Mouse (Mus musculus) forebrain, embryonic 16.5 days (tissue): ENCODE results near the gene Hjurp. TPM values are rescaled to one million over a fixed set of nuclear protein-coding genes. Genes with fewer than 3 reads are reported as not detected.

Experiments used
- ATAC-seq: fragments of 200-750 bp; cut with Nextera tagmentation; 2 replicates; pipeline ENCODE4 v1.8.0; 2017; ENCODE audit warnings: mild to moderate bottlenecking, moderate library complexity
- H3K27ac ChIP-seq: fragments of 300-500 bp; sonication (generic); 2 replicates; pipeline ENCODE4 v1.5.1; 2014; ENCODE audit warnings: low read length, control low read depth
- H3K27me3 ChIP-seq: fragments of 300-500 bp; sonication (generic); replicated peaks from 2 replicates; pipeline ENCODE4 v1.6.1; 2014; ENCODE audit warnings: low read length; ENCODE audit not compliant: control insufficient read depth, insufficient read depth
- H3K36me3 ChIP-seq: fragments of 300-500 bp; sonication (generic); 2 replicates; pipeline ENCODE4 v1.6.1; 2014; ENCODE audit not compliant: control insufficient read depth, insufficient read depth
- H3K4me1 ChIP-seq: fragments of 300-500 bp; sonication (generic); replicated peaks from 2 replicates; pipeline ENCODE4 v1.6.1; 2014; ENCODE audit warnings: low read length; ENCODE audit not compliant: control insufficient read depth, insufficient read depth
- H3K4me2 ChIP-seq: fragments of 300-500 bp; sonication (generic); 2 replicates; pipeline ENCODE4 v1.6.1; 2014; ENCODE audit warnings: mild to moderate bottlenecking, low read length, control low read depth
- H3K4me3 ChIP-seq: fragments of 300-500 bp; sonication (generic); replicated peaks from 2 replicates; pipeline ENCODE4 v1.5.1; 2014; ENCODE audit warnings: mild to moderate bottlenecking, low read length, control low read depth
- H3K9ac ChIP-seq: fragments of 300-500 bp; sonication (generic); replicated peaks from 2 replicates; pipeline ENCODE4 v1.6.1; 2014; ENCODE audit warnings: low read depth, low read length, control low read depth
- H3K9me3 ChIP-seq: fragments of 300-500 bp; sonication (generic); 2 replicates; pipeline ENCODE4 v1.6.1; 2016; ENCODE audit warnings: low read length; ENCODE audit not compliant: control insufficient read depth
- WGBS: fragments of 180-500 bp; shearing (Covaris S2); extraction: QIAGEN DNeasy Blood & Tissue Kit; methylation state at CpG from one replicate; pipeline ENCODE4 v1.1.7; 2014; 5-methylcytosine and 5-hydroxymethylcytosine counted together
- polyA plus RNA-seq: library from polyadenylated mRNA; unstranded; fragments of >200 nt; fragmentation: Nextera tagmentation; extraction: Ambion mirVana; gene quantifications from 2 replicates; pipeline ENCODE4 v1.2.1, GENCODE M21; 2015

Hjurp gene
- polyA plus RNA-seq, 1 experiment from 2014 or later = 121 TPM

DNA sequence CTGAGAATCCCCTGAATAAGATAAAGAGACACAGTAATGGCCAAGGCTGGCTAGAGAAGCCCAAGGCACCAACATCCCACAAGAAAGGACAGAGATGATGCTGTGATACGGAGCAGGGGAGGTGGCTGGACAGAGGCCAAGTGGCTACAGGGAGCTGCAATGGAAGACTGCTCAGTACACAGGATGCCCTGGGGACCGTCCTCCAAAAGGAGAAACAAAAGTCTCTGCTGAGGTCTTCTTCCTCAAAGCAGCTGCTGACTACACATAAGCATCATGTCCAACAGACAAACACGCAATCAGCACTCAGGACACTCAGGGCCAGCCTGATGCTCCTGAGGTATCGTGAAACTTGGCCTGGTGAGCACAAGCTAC lies 12.6 kb downstream of the Hjurp start:
- Histone ChIP-seq H3K4me3 (no peak overlapping the region), H3K27me3 (no peaks in the 10 kb centered on the region), H3K9me3 (no peaks in the 10 kb centered on the region), H3K4me2 (no peak overlapping the region), H3K4me1 (no peaks in the 10 kb centered on the region), H3K27ac (no peak overlapping the region), H3K9ac (no peak overlapping the region), H3K36me3 (peaks cover 95% of the 10 kb centered on the region)
- ATAC-seq = no peak
- 80% methylated on average over 4 of the region's 4 CpGs for WGBS

DNA sequence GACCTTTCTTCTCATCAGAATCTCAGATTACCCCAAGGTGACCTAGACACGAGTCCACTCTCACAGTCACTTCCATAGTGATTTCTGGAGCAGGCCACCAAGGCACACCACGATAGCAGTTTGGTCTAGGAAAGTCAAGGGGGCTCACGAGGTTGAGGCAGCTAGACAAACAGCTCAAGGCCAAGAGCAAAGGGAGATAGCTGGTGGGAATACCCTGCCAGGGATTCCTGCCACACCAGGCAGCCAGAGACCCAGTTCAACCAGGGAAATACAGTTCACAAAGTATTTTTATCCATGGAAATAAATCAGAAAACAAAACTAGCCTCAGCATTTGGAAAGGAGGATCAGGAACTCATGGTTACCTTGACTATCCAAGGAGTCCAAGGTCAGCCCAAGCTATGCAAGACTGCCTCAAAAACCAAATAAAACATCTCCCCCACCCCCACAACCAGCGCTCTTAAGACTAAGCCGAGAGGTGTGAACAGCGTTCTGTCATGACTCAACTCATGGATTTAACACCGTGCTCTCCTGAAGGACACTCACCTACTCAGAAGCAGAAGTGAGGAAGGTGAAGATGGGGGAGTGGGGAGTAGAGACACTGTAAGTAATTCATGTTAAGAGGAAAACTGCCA lies 13.1 kb downstream of the Hjurp start:
- Histone ChIP-seq H3K4me2 (no peak overlapping the region), H3K27me3 (no peaks in the 10 kb centered on the region), H3K27ac (no peak overlapping the region), H3K36me3 (peaks cover 90% of the 10 kb centered on the region), H3K9ac (no peak overlapping the region), H3K4me1 (no peaks in the 10 kb centered on the region), H3K9me3 (no peaks in the 10 kb centered on the region), H3K4me3 (no peak overlapping the region)
- WGBS = 90% methylated on average over 7 of the region's 7 CpGs
- no peak for ATAC-seq

DNA sequence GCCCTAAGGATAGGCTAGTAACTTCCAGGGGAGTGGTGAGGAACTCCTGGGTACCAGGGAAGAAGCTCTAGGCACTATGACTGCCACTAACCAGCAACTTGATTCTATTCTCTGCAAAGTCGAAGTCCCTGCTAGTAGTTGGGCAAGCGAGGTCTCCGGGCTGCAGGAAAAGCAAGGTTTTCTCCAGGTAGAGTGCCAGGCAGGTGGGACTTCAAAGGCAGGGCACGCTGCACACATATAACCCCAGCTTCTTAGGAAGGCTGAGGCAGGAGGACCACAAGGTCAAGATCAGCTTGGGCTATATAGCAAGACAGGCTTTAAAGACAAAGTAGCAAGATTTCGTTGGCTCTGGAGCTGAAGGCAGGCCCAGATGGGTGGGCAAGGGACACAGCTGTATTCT lies 13.7 kb downstream of the Hjurp start:
- no peak overlapping the region for H3K4me2 ChIP-seq
- H3K36me3 ChIP-seq = peaks cover 84% of the 10 kb centered on the region
- H3K27ac ChIP-seq = no peak overlapping the region
- H3K27me3 ChIP-seq = no peaks in the 10 kb centered on the region
- no peak overlapping the region for H3K9ac ChIP-seq
- no peak overlapping the region for H3K4me3 ChIP-seq
- no peak for ATAC-seq
- H3K4me1 ChIP-seq = no peaks in the 10 kb centered on the region
- no peaks in the 10 kb centered on the region for H3K9me3 ChIP-seq
- 90% methylated on average over 5 of the region's 5 CpGs for WGBS

DNA sequence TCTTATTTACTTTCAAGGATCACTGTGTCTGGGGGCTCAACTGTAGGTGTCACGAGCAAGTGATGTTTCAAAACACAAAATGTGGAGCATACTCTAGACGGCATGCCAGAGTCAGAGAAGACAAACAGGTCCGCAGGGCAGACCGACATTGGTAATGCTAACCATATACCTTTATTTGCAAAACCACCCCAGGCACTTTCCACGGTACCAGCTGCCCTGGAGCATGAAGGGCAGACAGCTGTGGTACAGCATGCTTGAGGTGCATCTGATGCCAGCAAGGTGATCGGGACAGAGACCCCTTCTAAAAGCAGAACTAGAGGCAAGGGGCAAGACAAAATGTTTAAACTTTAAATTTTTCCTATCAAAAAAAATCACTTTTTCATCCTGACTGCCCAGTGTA lies 14.5 kb downstream of the Hjurp start:
- ATAC-seq = no peak
- H3K27me3 ChIP-seq = no peaks in the 10 kb centered on the region
- peaks cover 76% of the 10 kb centered on the region for H3K36me3 ChIP-seq
- no peak overlapping the region for H3K9ac ChIP-seq
- H3K4me1 ChIP-seq = no peaks in the 10 kb centered on the region
- H3K4me3 ChIP-seq = no peak overlapping the region
- no peak overlapping the region for H3K27ac ChIP-seq
- H3K9me3 ChIP-seq = no peaks in the 10 kb centered on the region
- 78% methylated on average over 6 of the region's 6 CpGs for WGBS
- H3K4me2 ChIP-seq = no peak overlapping the region

DNA sequence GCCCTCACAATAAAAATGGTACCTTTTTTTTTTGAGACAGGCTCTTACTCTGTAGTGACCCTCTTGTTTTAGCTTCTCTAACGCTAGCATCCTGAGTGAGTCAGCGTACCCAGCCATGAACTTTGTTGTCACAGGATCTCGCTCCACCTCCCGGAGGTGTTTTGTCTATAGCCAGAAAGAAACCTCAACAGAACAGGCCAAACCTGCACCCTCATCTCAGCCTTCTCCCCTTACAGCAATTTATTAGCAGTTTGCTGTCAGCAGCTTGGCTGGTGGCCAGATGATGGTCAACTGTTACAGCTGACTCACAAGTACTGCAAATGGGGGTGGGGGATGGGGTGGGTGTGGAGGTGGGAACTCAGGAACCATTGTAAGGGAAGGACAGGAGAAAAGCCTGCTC lies 15.2 kb downstream of the Hjurp start:
- Histone ChIP-seq H3K36me3 (peaks cover 69% of the 10 kb centered on the region), H3K9ac (no peak overlapping the region), H3K27me3 (no peaks in the 10 kb centered on the region), H3K27ac (no peak overlapping the region), H3K9me3 (no peaks in the 10 kb centered on the region), H3K4me3 (no peak overlapping the region), H3K4me1 (no peaks in the 10 kb centered on the region), H3K4me2 (no peak overlapping the region)
- WGBS = 82% methylated on average over 4 of the region's 4 CpGs
- no peak for ATAC-seq

DNA sequence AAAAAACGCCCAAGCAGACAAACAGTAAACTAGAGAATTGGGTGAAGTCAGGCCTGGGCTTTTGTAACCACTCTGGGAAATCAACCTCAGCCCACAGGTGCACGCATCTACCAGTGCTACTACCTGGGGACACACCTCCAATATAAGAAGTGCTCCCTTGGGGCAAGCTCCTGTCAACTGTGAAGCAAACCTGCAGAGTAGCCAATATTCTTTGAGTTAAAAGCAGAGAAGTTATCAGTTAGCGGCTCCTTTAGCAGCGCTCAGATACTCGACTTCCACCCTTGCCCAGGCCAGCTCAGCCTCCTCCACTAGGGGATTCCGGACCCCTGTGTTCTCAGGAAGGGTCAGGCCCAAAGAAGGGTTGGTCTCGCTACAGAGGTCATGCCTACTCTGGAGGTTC lies 15.7 kb downstream of the Hjurp start:
- peaks cover 63% of the 10 kb centered on the region for H3K36me3 ChIP-seq
- no peaks in the 10 kb centered on the region for H3K27me3 ChIP-seq
- no peak overlapping the region for H3K27ac ChIP-seq
- no peak overlapping the region for H3K4me2 ChIP-seq
- no peak for ATAC-seq
- H3K9me3 ChIP-seq = 0 out of 2 replicates have a peak, but pooled peaks cover 3% of the 10 kb centered on the region
- no peak overlapping the region for H3K9ac ChIP-seq
- H3K4me1 ChIP-seq = no peaks in the 10 kb centered on the region
- WGBS = 89% methylated on average over 7 of the region's 7 CpGs
- H3K4me3 ChIP-seq = no peak overlapping the region

DNA sequence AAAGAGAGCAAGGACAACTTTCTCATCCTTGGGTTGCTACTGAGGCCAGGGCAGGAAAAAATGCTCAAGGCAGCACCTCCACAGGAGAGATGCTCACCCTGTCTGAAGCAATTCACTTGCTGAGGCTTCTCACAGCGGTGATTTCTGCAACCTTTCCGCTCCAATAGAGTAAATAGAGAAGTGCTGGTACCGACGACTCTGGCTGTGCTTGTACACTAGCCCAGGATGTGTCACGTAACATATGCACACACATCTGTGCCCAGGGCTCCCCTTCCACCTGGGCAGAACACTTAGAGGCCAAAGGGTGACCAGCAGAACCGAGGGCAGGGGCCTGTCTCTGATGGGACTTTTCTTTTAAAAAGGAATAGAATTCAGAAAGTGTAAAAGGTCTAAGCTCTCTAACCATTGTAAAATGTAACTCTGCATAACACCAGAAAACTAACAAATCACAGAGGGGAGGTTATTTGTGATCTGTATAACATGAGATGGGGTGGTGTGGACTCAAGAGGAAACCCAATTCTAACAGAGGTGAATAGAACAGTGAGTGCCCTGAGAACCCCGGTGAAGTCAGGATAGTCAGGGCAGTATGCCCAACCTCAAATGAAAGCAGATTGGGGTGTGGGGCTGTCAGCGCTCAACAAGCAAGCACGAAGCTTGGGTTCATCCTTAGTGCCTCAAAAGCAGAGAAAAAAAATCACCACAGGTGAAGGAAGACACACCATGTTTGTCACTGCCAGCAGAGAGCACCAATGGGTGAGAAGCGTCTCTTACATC lies 16.6 kb downstream of the Hjurp start:
- Histone ChIP-seq H3K4me1 (no peaks in the 10 kb centered on the region), H3K9ac (no peak overlapping the region), H3K4me3 (no peak overlapping the region), H3K36me3 (peaks cover 54% of the 10 kb centered on the region), H3K4me2 (no peak overlapping the region), H3K9me3 (peaks cover 11% of the 10 kb centered on the region), H3K27ac (no peak overlapping the region), H3K27me3 (no peaks in the 10 kb centered on the region)
- ATAC-seq = no peak
- WGBS = 85% methylated on average over 10 of the region's 10 CpGs

DNA sequence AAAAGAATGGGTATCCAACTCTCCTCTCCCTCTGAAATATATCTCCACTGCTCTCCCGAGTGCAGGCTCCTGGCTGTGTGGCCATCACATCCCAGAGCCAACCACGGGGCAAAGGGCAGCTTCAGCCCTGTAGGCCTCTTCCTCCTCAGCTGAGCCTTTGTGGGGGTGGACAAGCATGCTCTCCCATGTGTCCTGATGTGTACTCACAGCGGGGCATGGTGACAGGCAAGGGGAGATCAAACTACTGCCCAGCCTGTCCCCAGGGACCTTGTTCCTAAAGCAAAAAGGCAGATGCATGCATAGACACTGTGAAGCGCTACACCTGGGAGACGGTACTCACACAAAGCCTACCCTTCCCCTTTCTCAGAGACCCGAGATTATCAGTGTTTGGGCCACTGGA lies 17.3 kb downstream of the Hjurp start:
- H3K9ac ChIP-seq = no peak overlapping the region
- peak; percentile 2; the same call in 1 of the 2 replicates for ATAC-seq
- H3K4me3 ChIP-seq = no peak overlapping the region
- H3K4me2 ChIP-seq = no peak overlapping the region
- no peaks in the 10 kb centered on the region for H3K4me1 ChIP-seq
- peaks cover 47% of the 10 kb centered on the region for H3K36me3 ChIP-seq
- H3K27ac ChIP-seq = no peak overlapping the region
- H3K27me3 ChIP-seq = no peaks in the 10 kb centered on the region
- peaks cover 17% of the 10 kb centered on the region for H3K9me3 ChIP-seq
- 83% methylated on average over 6 of the region's 6 CpGs for WGBS

DNA sequence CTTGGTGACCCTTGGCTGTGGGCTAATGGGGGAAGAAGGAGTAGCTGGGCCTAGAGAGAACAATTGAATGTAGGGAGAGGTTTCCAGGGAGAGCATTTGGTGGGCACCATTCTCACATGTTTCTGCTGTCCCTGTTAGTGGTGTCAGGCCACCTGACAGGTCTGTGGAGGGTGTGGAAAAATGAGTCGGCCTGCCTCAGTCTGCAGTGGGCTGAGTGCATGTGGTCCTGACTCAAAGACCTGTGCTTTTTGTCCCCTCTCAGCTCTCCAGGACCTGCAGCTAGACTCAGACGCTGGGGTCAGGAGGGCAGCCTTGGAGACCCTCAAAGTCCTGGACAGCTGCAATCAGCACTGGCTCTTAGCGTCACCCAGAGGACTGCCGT lies 17.8 kb downstream of the Hjurp start:
- 79% methylated on average over 4 of the region's 4 CpGs for WGBS
- no peak overlapping the region for H3K9ac ChIP-seq
- H3K9me3 ChIP-seq = peaks cover 21% of the 10 kb centered on the region
- H3K4me3 ChIP-seq = no peak overlapping the region
- no peaks in the 10 kb centered on the region for H3K27me3 ChIP-seq
- peaks cover 42% of the 10 kb centered on the region for H3K36me3 ChIP-seq
- no peak; the same call in 1 of the 2 replicates for ATAC-seq
- no peaks in the 10 kb centered on the region for H3K4me1 ChIP-seq
- no peak overlapping the region for H3K4me2 ChIP-seq
- H3K27ac ChIP-seq = no peak overlapping the region
